Mouse (Mus musculus): ENCODE measurements at regions not wholly inside any gene's neighbourhood (a gene's known extent, or its start where the extent isn't known, plus 50 kb on each side); places are given as distances from the start of the nearest gene placed in this dataset.

- 68% methylated on average over 19 of the region's 19 CpGs for WGBS
- Histone ChIP-seq H3K27ac (replicated peaks) (no peak overlapping the region), H3K9ac (no peak overlapping the region), H3K4me1 (peaks cover 9% of the 10 kb centered on the region; the same call in 1 of the 2 replicates), H3K4me2 (no peak overlapping the region), H3K27me3 (replicated peaks) (no peaks in the 10 kb centered on the region), H3K36me3 (no peaks in the 10 kb centered on the region), H3K4me3 (no peak overlapping the region), H3K9me3 (peaks cover 7% of the 10 kb centered on the region)
- no peak for ATAC-seq (ENCODE audit: extremely low read depth, insufficient number of reproducible peaks, low FRiP score, low TSS enrichment)
Measured at GRCm38 (mm10) chr7:34546609-34547316, 109.8 kb downstream of the Kctd15 start.

GRCm38 (mm10) chr7:34545906-34546305, 110.6 kb downstream of the Kctd15 start:
- Histone ChIP-seq H3K4me2 (no peak overlapping the region), H3K4me1 (peaks cover 9% of the 10 kb centered on the region; the same call in 1 of the 2 replicates), H3K9ac (no peak overlapping the region), H3K27me3 (replicated peaks) (no peaks in the 10 kb centered on the region), H3K9me3 (peaks cover 8% of the 10 kb centered on the region), H3K36me3 (no peaks in the 10 kb centered on the region), H3K4me3 (no peak overlapping the region), H3K27ac (replicated peaks) (no peak overlapping the region)
- WGBS: 82% methylated on average over 11 of the region's 11 CpGs
- ATAC-seq (ENCODE audit: extremely low read depth, insufficient number of reproducible peaks, low FRiP score, low TSS enrichment): no peak

- no peak for ATAC-seq (ENCODE audit: extremely low read depth, insufficient number of reproducible peaks, low FRiP score, low TSS enrichment)
- Histone ChIP-seq H3K27ac (replicated peaks) (no peak overlapping the region), H3K36me3 (no peaks in the 10 kb centered on the region), H3K27me3 (replicated peaks) (no peaks in the 10 kb centered on the region), H3K4me3 (no peak overlapping the region), H3K4me2 (no peak overlapping the region), H3K9me3 (peaks cover 11% of the 10 kb centered on the region), H3K4me1 (peaks cover 9% of the 10 kb centered on the region; the same call in 1 of the 2 replicates), H3K9ac (no peak overlapping the region)
- 71% methylated on average over 4 of the region's 4 CpGs for WGBS
Measured at GRCm38 (mm10) chr7:34541906-34542305, 114.6 kb downstream of the Kctd15 start.

- Histone ChIP-seq H3K9ac (no peak overlapping the region), H3K4me1 (peaks cover 6% of the 10 kb centered on the region; the same call in 1 of the 2 replicates), H3K36me3 (no peaks in the 10 kb centered on the region), H3K9me3 (peaks cover 11% of the 10 kb centered on the region), H3K4me3 (no peak overlapping the region), H3K27me3 (replicated peaks) (no peaks in the 10 kb centered on the region), H3K4me2 (no peak overlapping the region), H3K27ac (replicated peaks) (no peak overlapping the region)
- WGBS: 65% methylated on average over 4 of the region's 4 CpGs
- ATAC-seq (ENCODE audit: extremely low read depth, insufficient number of reproducible peaks, low FRiP score, low TSS enrichment): no peak
Measured at GRCm38 (mm10) chr7:34541000-34541399, 115.5 kb downstream of the Kctd15 start.

- Histone ChIP-seq H3K27me3 (replicated peaks) (no peaks in the 10 kb centered on the region), H3K4me3 (no peak overlapping the region), H3K36me3 (no peaks in the 10 kb centered on the region), H3K9ac (no peak overlapping the region), H3K9me3 (peaks cover 11% of the 10 kb centered on the region), H3K4me1 (peaks cover 6% of the 10 kb centered on the region; the same call in 1 of the 2 replicates), H3K4me2 (no peak overlapping the region), H3K27ac (replicated peaks) (no peak overlapping the region)
- no peak for ATAC-seq (ENCODE audit: extremely low read depth, insufficient number of reproducible peaks, low FRiP score, low TSS enrichment)
- 83% methylated on average over 2 of the region's 2 CpGs for WGBS
Measured at GRCm38 (mm10) chr7:34539856-34540255, 116.7 kb downstream of the Kctd15 start.

- no peak overlapping the region for H3K9ac ChIP-seq
- ATAC-seq (ENCODE audit: extremely low read depth, insufficient number of reproducible peaks, low FRiP score, low TSS enrichment): no peak
- H3K4me2 ChIP-seq: no peak overlapping the region
- H3K27me3 ChIP-seq (replicated peaks): no peaks in the 10 kb centered on the region
- no peaks in the 10 kb centered on the region for H3K4me1 ChIP-seq
- H3K36me3 ChIP-seq: no peaks in the 10 kb centered on the region
- no peak overlapping the region for H3K4me3 ChIP-seq
- WGBS: 83% methylated on average over 20 of the region's 20 CpGs
- H3K27ac ChIP-seq (replicated peaks): no peak overlapping the region
- peaks cover 11% of the 10 kb centered on the region for H3K9me3 ChIP-seq
Measured at GRCm38 (mm10) chr7:34538310-34539055, 118.0 kb downstream of the Kctd15 start.

- no peak overlapping the region for H3K4me2 ChIP-seq
- no peaks in the 10 kb centered on the region for H3K4me1 ChIP-seq
- peaks cover 8% of the 10 kb centered on the region for H3K9me3 ChIP-seq
- H3K27me3 ChIP-seq (replicated peaks): no peaks in the 10 kb centered on the region
- no peak overlapping the region for H3K4me3 ChIP-seq
- ATAC-seq (ENCODE audit: extremely low read depth, insufficient number of reproducible peaks, low FRiP score, low TSS enrichment): no peak
- no peak overlapping the region for H3K9ac ChIP-seq
- H3K36me3 ChIP-seq: no peaks in the 10 kb centered on the region
- 69% methylated on average over 9 of the region's 9 CpGs for WGBS
- no peak overlapping the region for H3K27ac ChIP-seq (replicated peaks)
Measured at GRCm38 (mm10) chr7:34537122-34537521, 119.4 kb downstream of the Kctd15 start.

- Histone ChIP-seq H3K9ac (no peak overlapping the region), H3K36me3 (no peaks in the 10 kb centered on the region), H3K4me3 (no peak overlapping the region), H3K4me1 (no peaks in the 10 kb centered on the region), H3K27me3 (replicated peaks) (no peaks in the 10 kb centered on the region), H3K9me3 (no peaks in the 10 kb centered on the region), H3K27ac (replicated peaks) (no peak overlapping the region), H3K4me2 (no peak overlapping the region)
- WGBS: 64% methylated on average over 5 of the region's 5 CpGs
- ATAC-seq (ENCODE audit: extremely low read depth, insufficient number of reproducible peaks, low FRiP score, low TSS enrichment): no peak
Measured at GRCm38 (mm10) chr7:34534241-34534640, 122.3 kb downstream of the Kctd15 start.

GRCm38 (mm10) chr7:34531639-34532038, 124.9 kb downstream of the Kctd15 start:
- H3K4me1 ChIP-seq: no peaks in the 10 kb centered on the region
- no peaks in the 10 kb centered on the region for H3K36me3 ChIP-seq
- H3K27ac ChIP-seq (replicated peaks): no peak overlapping the region
- no peak overlapping the region for H3K9ac ChIP-seq
- 71% methylated on average over 3 of the region's 3 CpGs for WGBS
- no peaks in the 10 kb centered on the region for H3K27me3 ChIP-seq (replicated peaks)
- H3K4me3 ChIP-seq: no peak overlapping the region
- no peaks in the 10 kb centered on the region for H3K9me3 ChIP-seq
- H3K4me2 ChIP-seq: no peak overlapping the region
- no peak for ATAC-seq (ENCODE audit: extremely low read depth, insufficient number of reproducible peaks, low FRiP score, low TSS enrichment)

GRCm38 (mm10) chr7:34507858-34508257, 114.7 kb upstream of the Lsm14a start:
- H3K4me2 ChIP-seq: no peak overlapping the region
- no peaks in the 10 kb centered on the region; the same call in 1 of the 2 replicates for H3K9me3 ChIP-seq
- no peak overlapping the region for H3K4me3 ChIP-seq
- no peaks in the 10 kb centered on the region for H3K27me3 ChIP-seq (replicated peaks)
- H3K4me1 ChIP-seq: no peaks in the 10 kb centered on the region
- H3K27ac ChIP-seq (replicated peaks): no peak overlapping the region
- 62% methylated on average over 2 of the region's 2 CpGs for WGBS
- ATAC-seq (ENCODE audit: extremely low read depth, insufficient number of reproducible peaks, low FRiP score, low TSS enrichment): no peak
- no peaks in the 10 kb centered on the region for H3K36me3 ChIP-seq
- no peak overlapping the region for H3K9ac ChIP-seq

GRCm38 (mm10) chr7:34506816-34507215, 113.7 kb upstream of the Lsm14a start:
- no peaks in the 10 kb centered on the region for H3K4me1 ChIP-seq
- H3K27ac ChIP-seq (replicated peaks): no peak overlapping the region
- no peaks in the 10 kb centered on the region; the same call in 1 of the 2 replicates for H3K9me3 ChIP-seq
- H3K4me3 ChIP-seq: no peak overlapping the region
- no peak for ATAC-seq (ENCODE audit: extremely low read depth, insufficient number of reproducible peaks, low FRiP score, low TSS enrichment)
- H3K27me3 ChIP-seq (replicated peaks): no peaks in the 10 kb centered on the region
- H3K4me2 ChIP-seq: no peak overlapping the region
- H3K36me3 ChIP-seq: no peaks in the 10 kb centered on the region
- WGBS: 44% methylated on average over 4 of the region's 4 CpGs
- H3K9ac ChIP-seq: no peak overlapping the region
